Mouse (Mus musculus): Measurements from ENCODE around the gene Fscn2. TPM values are rescaled to one million over a fixed set of nuclear protein-coding genes. Genes with fewer than 3 reads are reported as not detected.

Gene Fscn2
- polyA plus RNA-seq, 1 experiment, result 0.16 TPM

DNA sequence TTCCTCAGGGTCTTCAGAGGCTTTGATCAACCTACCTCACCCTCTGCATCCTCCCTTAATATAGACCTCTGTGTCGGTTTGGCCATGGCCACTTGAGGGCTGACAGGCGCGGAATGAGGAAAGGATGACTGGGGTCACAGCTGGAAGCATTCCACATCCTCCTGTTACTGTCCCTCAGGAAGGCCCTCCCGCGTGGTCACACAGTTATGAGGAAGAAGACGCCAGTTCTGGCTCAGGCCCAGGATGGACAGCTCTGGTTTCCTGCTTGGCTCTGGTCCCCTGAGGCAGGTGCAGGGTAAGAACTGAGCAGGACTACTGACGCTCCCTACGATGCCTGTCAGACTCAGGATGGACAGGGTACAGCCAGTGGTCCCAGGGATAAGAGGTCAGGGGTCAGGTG lies 1.3 kb upstream of the Fscn2 start:
- 52% methylated on average over 8 of the region's 8 CpGs for WGBS
- Histone ChIP-seq H3K27me3 (replicated peaks; ENCODE audit: control insufficient read depth, insufficient read depth, low read length) (no peaks in the 10 kb centered on the region), H3K4me3 (ENCODE audit: insufficient read depth, low read depth, low read length) (no peak overlapping the region), H3K36me3 (ENCODE audit: control insufficient read depth, insufficient read depth, low read length) (no peaks in the 10 kb centered on the region), H3K4me1 (ENCODE audit: control insufficient read depth, insufficient read depth, low read length) (no peaks in the 10 kb centered on the region), H3K27ac (ENCODE audit: insufficient read depth, low read depth, low read length) (no peak overlapping the region)
- no peak for TF ChIP-seq CTCF (conservative IDR thresholded peaks at IDR 0.05; ENCODE audit: insufficient read depth, insufficient read length, low read depth, low read length)
- TF ChIP-seq POLR2A (IDR thresholded peaks at IDR 0.05; ENCODE audit: low read depth, low read length), result no peak
- peak; percentile 74 for DNase-seq

GRCm38 (mm10) chr11:120360755-120361154 lies 579 bp upstream of the Fscn2 start:
- WGBS, result 93% methylated on average over 5 of the region's 5 CpGs
- no peaks in the 10 kb centered on the region for H3K4me1 ChIP-seq (ENCODE audit: control insufficient read depth, insufficient read depth, low read length)
- TF ChIP-seq POLR2A (IDR thresholded peaks at IDR 0.05; ENCODE audit: low read depth, low read length), result no peak
- H3K36me3 ChIP-seq (ENCODE audit: control insufficient read depth, insufficient read depth, low read length), result no peaks in the 10 kb centered on the region
- no peak overlapping the region for H3K27ac ChIP-seq (ENCODE audit: insufficient read depth, low read depth, low read length)
- no peak for DNase-seq
- no peak overlapping the region for H3K4me3 ChIP-seq (ENCODE audit: insufficient read depth, low read depth, low read length)
- no peaks in the 10 kb centered on the region for H3K27me3 ChIP-seq (replicated peaks; ENCODE audit: control insufficient read depth, insufficient read depth, low read length)

GRCm38 (mm10) chr11:120362891-120363290 lies 1.6 kb downstream of the Fscn2 start:
- Histone ChIP-seq H3K4me3 (ENCODE audit: insufficient read depth, low read depth, low read length) (no peak overlapping the region), H3K4me1 (ENCODE audit: control insufficient read depth, insufficient read depth, low read length) (no peaks in the 10 kb centered on the region), H3K27ac (ENCODE audit: insufficient read depth, low read depth, low read length) (no peak overlapping the region), H3K36me3 (ENCODE audit: control insufficient read depth, insufficient read depth, low read length) (no peaks in the 10 kb centered on the region), H3K27me3 (replicated peaks; ENCODE audit: control insufficient read depth, insufficient read depth, low read length) (no peaks in the 10 kb centered on the region)
- DNase-seq, result no peak
- 91% methylated on average over 6 of the region's 6 CpGs for WGBS
- no peak for TF ChIP-seq POLR2A (IDR thresholded peaks at IDR 0.05; ENCODE audit: low read depth, low read length)
- no peak for TF ChIP-seq CTCF (conservative IDR thresholded peaks at IDR 0.05; ENCODE audit: insufficient read depth, insufficient read length, low read depth, low read length)

GRCm38 (mm10) chr11:120366443-120367027 lies 5.2 kb downstream of the Fscn2 start:
- TF ChIP-seq POLR2A (IDR thresholded peaks at IDR 0.05; ENCODE audit: low read depth, low read length) (no peak), CTCF (conservative IDR thresholded peaks at IDR 0.05; ENCODE audit: insufficient read depth, insufficient read length, low read depth, low read length) (no peak)
- no peak overlapping the region for H3K4me3 ChIP-seq (ENCODE audit: insufficient read depth, low read depth, low read length)
- DNase-seq, result no peak
- H3K27ac ChIP-seq (ENCODE audit: insufficient read depth, low read depth, low read length), result no peak overlapping the region
- no peaks in the 10 kb centered on the region for H3K27me3 ChIP-seq (replicated peaks; ENCODE audit: control insufficient read depth, insufficient read depth, low read length)
- H3K36me3 ChIP-seq (ENCODE audit: control insufficient read depth, insufficient read depth, low read length), result no peaks in the 10 kb centered on the region
- H3K4me1 ChIP-seq (ENCODE audit: control insufficient read depth, insufficient read depth, low read length), result peaks cover 4% of the 10 kb centered on the region; the same call in 1 of the 2 replicates
- 61% methylated on average over 7 of the region's 7 CpGs for WGBS

- DNase-seq, result peak; percentile 75
- Histone ChIP-seq H3K36me3 (ENCODE audit: control insufficient read depth, insufficient read depth, low read length) (no peaks in the 10 kb centered on the region), H3K27me3 (replicated peaks; ENCODE audit: control insufficient read depth, insufficient read depth, low read length) (no peaks in the 10 kb centered on the region), H3K4me1 (ENCODE audit: control insufficient read depth, insufficient read depth, low read length) (peaks cover 4% of the 10 kb centered on the region; the same call in 1 of the 2 replicates), H3K4me3 (ENCODE audit: insufficient read depth, low read depth, low read length) (no peak overlapping the region), H3K27ac (ENCODE audit: insufficient read depth, low read depth, low read length) (no peak overlapping the region)
- TF ChIP-seq CTCF (conservative IDR thresholded peaks at IDR 0.05; ENCODE audit: insufficient read depth, insufficient read length, low read depth, low read length), result peak; percentile 73
- TF ChIP-seq POLR2A (IDR thresholded peaks at IDR 0.05; ENCODE audit: low read depth, low read length), result no peak
- WGBS, result 33% methylated on average over 8 of the region's 8 CpGs
Measured at GRCm38 (mm10) chr11:120369656-120370055, 8.3 kb downstream of the Fscn2 start.

DNA sequence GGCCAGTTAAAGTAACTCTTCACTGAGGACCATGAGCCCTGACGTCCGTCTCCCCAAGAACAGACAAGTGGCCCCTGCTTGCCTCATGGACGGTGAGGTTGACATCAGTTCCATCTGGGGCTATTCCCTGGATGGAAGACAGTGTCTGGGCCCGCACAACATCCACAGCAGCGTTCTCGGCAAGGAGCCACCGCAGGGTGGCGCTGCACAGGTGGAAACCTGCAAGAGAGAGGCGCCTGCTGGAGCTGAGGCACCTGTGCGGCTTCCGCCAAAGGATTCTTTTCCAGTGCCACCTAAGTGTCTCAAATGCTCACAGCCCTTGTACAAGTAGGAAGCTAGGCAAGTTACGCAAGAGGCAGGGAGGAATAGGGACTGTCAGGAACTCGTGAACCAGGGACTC lies 11.7 kb downstream of the Fscn2 start:
- H3K27me3 ChIP-seq (replicated peaks; ENCODE audit: control insufficient read depth, insufficient read depth, low read length), result no peaks in the 10 kb centered on the region
- H3K36me3 ChIP-seq (ENCODE audit: control insufficient read depth, insufficient read depth, low read length), result no peaks in the 10 kb centered on the region
- TF ChIP-seq CTCF (conservative IDR thresholded peaks at IDR 0.05; ENCODE audit: insufficient read depth, insufficient read length, low read depth, low read length), result no peak
- TF ChIP-seq POLR2A (IDR thresholded peaks at IDR 0.05; ENCODE audit: low read depth, low read length), result no peak
- no peak for DNase-seq
- H3K4me1 ChIP-seq (ENCODE audit: control insufficient read depth, insufficient read depth, low read length), result peaks cover 11% of the 10 kb centered on the region; the same call in 1 of the 2 replicates
- no peak overlapping the region for H3K27ac ChIP-seq (ENCODE audit: insufficient read depth, low read depth, low read length)
- 77% methylated on average over 13 of the region's 13 CpGs for WGBS
- H3K4me3 ChIP-seq (ENCODE audit: insufficient read depth, low read depth, low read length), result no peak overlapping the region

- 70% methylated on average over 23 of the region's 23 CpGs for WGBS
- no peaks in the 10 kb centered on the region for H3K36me3 ChIP-seq (ENCODE audit: control insufficient read depth, insufficient read depth, low read length)
- no peaks in the 10 kb centered on the region for H3K27me3 ChIP-seq (replicated peaks; ENCODE audit: control insufficient read depth, insufficient read depth, low read length)
- H3K27ac ChIP-seq (ENCODE audit: insufficient read depth, low read depth, low read length), result peak overlapping the region; percentile 8; the same call in 1 of the 2 replicates
- TF ChIP-seq CTCF (conservative IDR thresholded peaks at IDR 0.05; ENCODE audit: insufficient read depth, insufficient read length, low read depth, low read length) (no peak), POLR2A (IDR thresholded peaks at IDR 0.05; ENCODE audit: low read depth, low read length) (no peak)
- peaks cover 11% of the 10 kb centered on the region; the same call in 1 of the 2 replicates for H3K4me1 ChIP-seq (ENCODE audit: control insufficient read depth, insufficient read depth, low read length)
- peak; percentile 72 for DNase-seq
- no peak overlapping the region for H3K4me3 ChIP-seq (ENCODE audit: insufficient read depth, low read depth, low read length)
Measured at GRCm38 (mm10) chr11:120373820-120374586, 12.7 kb downstream of the Fscn2 start.
